Mouse (Mus musculus) myocyte (in vitro differentiated cells): ENCODE data around the gene Timmdc1.

Experiments
- CEBPB ChIP-seq: IDR thresholded peaks from 2 replicates; pipeline ENCODE4 v1.6.1; 2011; ENCODE audit warnings: mild to moderate bottlenecking, moderate library complexity; ENCODE audit not compliant: poor library complexity, insufficient read depth, severe bottlenecking
- E2F4 ChIP-seq: IDR thresholded peaks from one replicate; pipeline ENCODE4 v1.6.1; 2011; ENCODE audit warnings: mild to moderate bottlenecking, control low read depth, moderate library complexity; ENCODE audit not compliant: insufficient read depth
- MAX ChIP-seq: IDR thresholded peaks from one replicate; pipeline ENCODE4 v1.6.1; 2011; ENCODE audit warnings: low read depth, mild to moderate bottlenecking, control low read depth
- MYOD1 ChIP-seq, 3 experiments: IDR thresholded peaks; one replicate each; pipeline ENCODE4 v1.6.1; 2011; ENCODE audit warnings: control low read depth in 2 of 3, low read depth in 2 of 3, mild to moderate bottlenecking in 2 of 3, moderate library complexity in 1 of 3; ENCODE audit not compliant: insufficient read length in 2 of 3, control insufficient read depth in 1 of 3
- MYOG ChIP-seq, 3 experiments: IDR thresholded peaks; one replicate each; pipeline ENCODE4 v1.6.1; 2011; ENCODE audit warnings: control low read depth in 2 of 3, low read depth in 2 of 3, mild to moderate bottlenecking in 2 of 3; ENCODE audit not compliant: insufficient read length in 2 of 3, control insufficient read depth in 1 of 3, insufficient read depth in 1 of 3
- POLR2A ChIP-seq: IDR thresholded peaks from one replicate; pipeline ENCODE4 v1.6.1; 2011; ENCODE audit warnings: low read depth, mild to moderate bottlenecking, control low read depth, moderate library complexity; ENCODE audit not compliant: insufficient read length
- POLR2AphosphoS2 ChIP-seq: IDR thresholded peaks from one replicate; pipeline ENCODE4 v1.6.1; 2011; ENCODE audit warnings: low read depth, control low read depth; ENCODE audit not compliant: insufficient read length
- SRF ChIP-seq: IDR thresholded peaks from one replicate; pipeline ENCODE4 v1.6.1; 2011; ENCODE audit warnings: low read depth; ENCODE audit not compliant: control insufficient read depth, insufficient read length
- TCF12 ChIP-seq: IDR thresholded peaks from one replicate; pipeline ENCODE4 v1.6.1; 2011; ENCODE audit warnings: mild to moderate bottlenecking, control low read depth; ENCODE audit not compliant: poor library complexity, insufficient read depth, severe bottlenecking
- USF1 ChIP-seq: IDR thresholded peaks from one replicate; pipeline ENCODE4 v1.6.1; 2011; ENCODE audit warnings: low read depth, mild to moderate bottlenecking, control low read depth, moderate library complexity

DNA sequence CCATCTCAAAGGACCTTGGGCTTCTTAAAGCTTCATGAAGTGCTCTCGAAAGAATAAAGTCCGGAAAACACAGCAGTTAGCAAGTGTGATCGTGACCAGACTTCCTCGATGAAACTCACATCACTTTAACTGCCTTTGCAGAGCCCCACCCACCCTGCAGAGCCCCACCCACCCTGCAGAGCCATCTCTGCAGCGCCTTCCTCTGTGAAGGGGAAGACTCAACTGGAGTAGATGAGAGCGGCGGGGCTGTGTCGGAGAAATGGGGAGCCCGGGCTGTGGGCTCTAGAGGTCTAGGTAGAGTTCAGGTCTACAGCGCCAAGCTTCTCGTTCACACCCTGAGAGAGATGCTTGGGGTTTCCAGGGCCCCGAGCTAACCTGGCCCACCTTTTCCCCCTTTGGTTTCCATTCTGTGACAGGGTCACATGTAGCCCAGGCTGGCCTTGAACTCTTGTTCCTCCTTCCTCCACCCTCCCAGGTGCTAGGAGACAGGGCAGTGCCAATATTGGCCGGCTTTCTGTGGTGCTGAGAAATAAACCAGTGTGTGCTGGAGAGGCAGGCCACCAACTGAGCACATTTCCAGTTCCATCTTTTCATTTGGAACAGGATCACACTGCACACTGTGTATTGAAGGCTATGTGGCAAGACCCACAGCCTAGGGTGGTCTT lies 16.4 kb upstream of the Timmdc1 start:
- no peak for TF ChIP-seq POLR2A
- no peak for TF ChIP-seq USF1
- TF ChIP-seq E2F4 = no peak
- TF ChIP-seq POLR2AphosphoS2 = no peak
- no peak for TF ChIP-seq MYOG (IDR thresholded peaks at IDR 0.05; ENCODE audit: control insufficient read depth in 1 of 3, insufficient read depth in 1 of 3, insufficient read length in 2 of 3, low read depth in 2 of 3)
- no peak for TF ChIP-seq SRF
- TF ChIP-seq CEBPB = no peak
- no peak for TF ChIP-seq MYOD1 (IDR thresholded peaks at IDR 0.05; ENCODE audit: control insufficient read depth in 1 of 3, insufficient read length in 2 of 3, low read depth in 2 of 3)
- no peak for TF ChIP-seq MAX
- no peak for TF ChIP-seq TCF12
